Mouse (Mus musculus) megakaryocyte, embryonic 14.5 days (primary cell): ENCODE measurements around the gene Kcns3.

ENCODE experiments used
- FLI1 ChIP-seq: IDR thresholded peaks from 2 replicates; pipeline ENCODE4 v1.6.1; 2012; ENCODE audit warnings: low read length, inconsistent platforms, mixed read lengths
- GATA1 ChIP-seq: IDR thresholded peaks from 3 replicates; pipeline ENCODE4 v1.6.1; 2012; ENCODE audit warnings: mixed read lengths, low read length, inconsistent platforms, borderline replicate concordance

- no peak for TF ChIP-seq GATA1
- no peak for TF ChIP-seq FLI1
These were observed 49.3 kb downstream of the Kcns3 start for GRCm38 (mm10) chr12:11101565-11101964.
